In genomic region chr4:153542631-153543031, GRCm38 (mm10) we compare ENCODE assay signal across 12 mouse cellular contexts.
"Had no signal": no experiment of that assay in that cellular context is flagged by ENCODE, and none has a peak within 500 bp of the region (broad histone marks: within the 10 kb centered on the region; RNA-seq: fewer than 3 reads in every experiment).

No protein-coding gene starts in this region.

- H3K9ac ChIP-seq: liver, embryonic 12.5 days; lung, embryonic 14.5 days; midbrain, embryonic 12.5 days had no signal

- H3K4me2 ChIP-seq: liver, embryonic 12.5 days; lung, embryonic 14.5 days; midbrain, embryonic 12.5 days had no signal

- H3K36me3 ChIP-seq: limb, embryonic 10.5 days; liver, embryonic 12.5 days; midbrain, embryonic 12.5 days had no signal

- ATAC-seq: hindbrain, postnatal 0 days; liver, embryonic 12.5 days had no signal

- DNase-seq: lung, postnatal 10 days; lung, postnatal 4 days; right cerebral cortex, postnatal 4 days; spleen, adult 18-20 months; thymus, adult 18-20 months; thymus, postnatal 14 days had no signal

- H3K27ac ChIP-seq: hindbrain, postnatal 0 days; left cerebral cortex, adult 2 months; limb, embryonic 10.5 days; liver, embryonic 12.5 days; midbrain, embryonic 12.5 days had no signal

- H3K4me1 ChIP-seq: liver, embryonic 12.5 days had no signal

- H3K4me3 ChIP-seq: left cerebral cortex, adult 2 months; limb, embryonic 10.5 days; liver, embryonic 12.5 days; midbrain, embryonic 12.5 days had no signal

- H3K9me3 ChIP-seq: limb, embryonic 10.5 days; liver, embryonic 12.5 days; midbrain, embryonic 12.5 days had no signal
